Mouse (Mus musculus): ENCODE data around the gene Plscr3.

The Plscr3 gene

DNA sequence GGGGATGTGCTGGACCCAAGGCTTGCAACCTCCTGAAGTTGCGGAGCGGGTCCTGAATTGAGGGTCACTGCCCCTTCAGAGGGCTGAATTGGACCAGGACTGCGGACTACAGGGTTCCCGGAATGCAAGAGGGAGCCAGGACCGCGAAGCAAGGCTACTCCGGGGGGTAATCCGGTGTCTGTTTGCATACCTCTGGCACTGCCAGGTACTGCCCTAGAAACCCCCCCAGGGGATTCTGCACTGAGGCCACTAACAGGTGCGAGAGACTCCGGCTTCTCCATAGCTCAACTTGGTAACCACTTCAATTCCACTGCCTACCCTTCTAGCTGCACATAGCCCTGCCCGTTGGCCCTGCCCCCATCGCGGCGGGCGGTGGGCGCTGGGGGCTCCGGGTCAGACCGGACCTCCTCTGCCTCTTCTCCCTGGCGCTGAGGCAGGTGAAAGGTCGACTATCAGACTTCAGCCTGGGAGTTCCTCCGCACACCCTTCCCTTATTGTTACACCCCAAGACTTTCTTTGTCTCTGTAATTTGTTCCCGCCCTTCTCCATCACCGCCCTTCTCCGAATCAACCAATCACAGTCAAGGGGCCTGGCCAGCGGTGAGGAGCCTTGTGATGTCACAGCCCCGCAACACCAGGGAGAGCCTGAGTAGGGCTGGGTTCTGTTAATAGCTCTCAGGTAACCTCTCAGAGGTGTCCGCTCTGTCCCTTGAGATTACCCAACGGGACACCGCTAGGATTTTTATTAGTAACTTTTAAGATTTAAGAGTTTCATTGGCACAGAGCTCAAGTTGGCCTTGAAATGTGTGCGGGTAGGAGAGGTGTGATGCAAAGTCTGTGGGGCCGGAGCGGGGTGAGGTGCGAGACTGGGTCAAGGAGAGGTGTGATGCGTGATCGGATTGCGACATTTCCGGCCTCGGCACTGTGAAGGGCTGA, 54.6 kb downstream of the Plscr3 start, which contains the start of the genes 2810408A11Rik and Neurl4:
Gene 2810408A11Rik, minus strand, starts transcription at position 517 of the 935 bp plus-strand sequence.
Gene Neurl4, plus strand, starts transcription at position 602 of the 935 bp plus-strand sequence.
- peak; percentile 93 for DNase-seq

DNA sequence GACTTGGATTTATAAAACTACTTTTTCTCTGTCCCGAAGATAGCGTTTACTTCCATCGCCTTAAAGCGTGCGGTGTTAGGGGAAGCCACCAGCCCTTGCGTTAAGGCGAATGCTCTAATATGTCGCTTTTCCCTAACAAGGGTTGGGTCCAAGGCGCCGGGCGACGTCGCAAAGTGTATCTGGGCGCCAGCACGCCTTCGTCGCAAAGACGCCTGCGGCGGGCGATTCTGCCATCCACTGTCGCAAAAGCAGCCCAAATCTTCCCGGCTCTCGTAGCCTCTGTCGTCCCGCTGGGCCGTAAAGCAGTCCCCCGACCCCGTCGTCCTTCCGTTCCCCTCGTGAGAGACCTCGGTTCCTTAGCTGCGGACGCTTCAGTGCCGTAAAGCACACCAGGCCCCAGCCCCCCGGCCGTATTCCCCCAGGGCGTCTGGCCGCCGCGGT, 55.2 kb downstream of the Plscr3 start:
- DNase-seq = peak; percentile 95

Data from cerebellum, adult 9-10 months (tissue).